Mouse (Mus musculus): Measurements from ENCODE around the gene Galnt17.
A peak's percentile ranks its signal among the peaks of the same experiment; 100 is the strongest.

The Galnt17 gene

DNA sequence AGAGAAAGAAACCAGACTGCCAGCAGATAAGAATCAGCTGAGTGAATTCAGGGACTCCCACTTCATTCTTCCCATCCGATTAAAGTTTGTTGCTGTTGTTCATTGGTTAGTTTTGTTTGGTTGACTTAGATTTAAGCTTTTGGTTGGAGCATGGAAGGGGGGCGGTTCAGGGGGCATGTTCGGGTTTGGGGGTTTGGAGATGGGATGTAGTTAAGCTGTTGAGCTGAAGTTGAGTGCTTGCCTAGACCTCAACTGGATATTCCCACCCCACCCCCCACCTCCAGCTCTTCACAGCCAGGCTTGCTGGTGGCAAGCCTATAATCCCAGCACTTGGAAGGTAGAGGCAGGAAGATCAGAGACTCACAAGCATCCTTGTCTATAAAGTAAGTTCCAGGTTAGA lies at the start of gene Galnt17:
Gene Galnt17, minus strand, starts transcription at position 101 of the 400 bp plus-strand sequence.
- DNase-seq (ENCODE audit: low spot score in 2 of 2) = no peak

DNA sequence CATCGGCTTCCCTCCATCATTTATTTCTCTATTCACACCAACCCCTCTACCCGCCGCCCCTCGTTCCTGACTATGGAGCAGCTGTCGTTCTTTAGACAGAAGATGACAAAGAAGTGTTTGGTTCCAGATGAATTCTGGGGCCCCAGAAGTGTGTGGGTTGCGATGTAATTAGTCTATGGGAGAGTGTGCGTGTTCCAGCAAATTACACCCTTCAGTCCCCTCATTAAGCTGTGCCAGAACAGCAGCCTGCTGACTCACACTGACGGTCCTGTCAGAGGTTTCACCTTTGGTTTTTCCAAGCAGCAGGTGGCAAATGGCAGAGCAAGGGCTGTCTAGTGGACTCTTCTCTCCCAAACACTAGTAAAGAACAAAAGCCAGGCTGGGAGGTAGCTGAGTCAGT lies 26.2 kb upstream of the Galnt17 start:
- DNase-seq (ENCODE audit: low spot score in 2 of 2) = no peak

DNA sequence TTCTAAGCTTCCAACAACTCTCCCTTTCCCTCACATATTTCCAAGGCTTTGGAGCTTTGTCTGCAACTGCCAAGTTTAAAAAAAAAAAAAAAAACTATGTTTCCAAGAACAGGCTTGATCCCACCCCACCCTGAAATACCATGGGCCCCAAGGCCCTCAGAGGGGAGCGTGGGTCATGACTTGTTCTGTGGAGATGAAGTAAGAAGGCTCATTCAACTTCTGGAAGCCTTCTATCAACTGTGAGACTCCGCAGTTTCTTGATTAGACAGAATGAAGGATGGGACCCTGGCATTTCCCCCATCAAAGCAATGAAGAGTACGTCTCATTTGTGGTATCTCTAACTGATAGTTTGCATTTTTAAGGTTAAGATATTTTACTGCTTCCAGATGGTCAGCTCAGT lies 13.0 kb upstream of the Galnt17 start:
- DNase-seq (ENCODE audit: low spot score in 2 of 2) = no peak

DNA sequence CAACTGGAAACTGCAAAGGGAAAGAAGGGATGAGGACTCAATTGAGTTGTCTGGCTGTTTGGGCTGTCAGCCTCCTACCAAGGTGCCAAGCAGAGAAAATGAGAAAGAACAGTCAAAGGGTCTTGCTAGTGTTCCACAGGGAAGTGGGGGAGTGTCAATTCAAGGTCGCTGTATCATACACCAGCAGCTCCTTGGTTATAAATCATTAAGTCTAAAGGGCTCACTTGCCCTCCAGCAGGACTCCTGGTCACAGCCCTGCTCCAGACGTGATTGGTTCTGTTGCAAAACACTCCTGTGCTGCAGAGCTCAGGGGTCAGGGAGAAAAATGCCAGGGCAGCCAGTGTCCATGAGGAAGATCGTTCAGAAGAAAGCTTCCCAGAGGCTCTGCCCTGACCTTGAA lies 11.3 kb upstream of the Galnt17 start:
- DNase-seq (ENCODE audit: low spot score in 2 of 2) = no peak

DNA sequence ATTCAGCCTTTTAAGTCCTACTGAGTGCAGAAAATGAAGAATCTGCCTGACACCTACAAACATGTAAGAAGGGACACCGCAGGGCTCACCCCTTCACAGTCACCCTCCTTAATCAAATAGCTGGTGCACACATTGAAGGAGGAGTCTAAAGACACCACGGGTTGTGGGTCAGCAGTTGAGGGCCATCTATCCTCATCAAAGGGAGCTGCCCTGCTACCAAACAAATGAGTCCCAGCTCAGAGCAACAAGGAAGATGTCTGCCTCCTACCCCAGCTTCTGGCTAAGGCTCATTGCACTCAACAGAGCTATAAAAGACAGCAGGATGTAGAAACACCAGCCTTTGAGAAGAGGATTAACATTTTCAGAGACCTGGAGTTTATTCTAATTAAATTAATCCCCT lies 10.8 kb upstream of the Galnt17 start:
- DNase-seq (ENCODE audit: low spot score in 2 of 2) = no peak

DNA sequence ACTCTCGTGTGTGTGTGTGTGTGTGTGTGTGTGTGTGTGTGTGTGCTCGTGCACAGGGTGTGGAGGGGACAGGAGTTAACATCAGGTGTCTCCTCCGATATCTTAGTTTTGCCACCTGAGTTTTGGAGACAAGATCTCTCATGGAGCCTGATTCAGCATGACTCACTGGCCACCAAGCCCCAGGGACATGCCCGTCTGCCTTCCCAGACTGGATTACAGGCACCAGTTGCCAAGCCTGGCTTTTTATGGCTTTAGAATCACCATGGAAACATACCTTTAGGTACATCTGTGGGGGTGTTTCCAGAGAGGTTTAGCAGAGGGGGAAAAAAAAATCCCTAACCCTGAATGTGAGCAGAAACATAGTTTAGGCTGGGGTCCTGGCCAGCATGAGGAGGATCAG lies 6.7 kb upstream of the Galnt17 start:
- peak; percentile 2 to 3 for DNase-seq (ENCODE audit: low spot score in 2 of 2)

DNA sequence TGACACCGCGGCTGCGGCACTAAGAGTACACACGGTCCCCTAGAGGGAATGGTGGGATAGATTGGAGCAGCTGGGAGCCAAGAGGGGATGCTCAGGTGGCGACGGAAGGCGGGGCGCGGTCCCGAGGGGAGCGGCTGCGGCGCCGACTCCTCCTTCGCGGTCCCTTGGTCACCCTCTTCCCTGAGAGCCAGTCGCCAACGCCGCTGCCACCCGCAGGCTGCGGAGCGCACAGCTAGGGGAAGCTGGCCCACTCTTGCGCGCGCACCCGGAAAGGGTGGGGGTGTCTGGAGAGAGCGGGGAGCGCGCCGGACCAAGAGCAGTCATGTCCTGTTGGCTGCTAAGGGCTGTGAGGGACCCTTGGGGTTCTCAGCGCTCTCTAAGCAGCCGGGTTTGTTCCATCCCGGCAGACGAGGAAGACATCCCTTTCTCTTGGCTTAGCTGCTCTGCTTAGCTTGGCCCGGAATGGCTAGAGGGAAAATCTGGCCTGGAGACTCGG lies 593 bp downstream of the Galnt17 start:
- peak; percentile 10 to 11 for DNase-seq (ENCODE audit: low spot score in 2 of 2)

DNA sequence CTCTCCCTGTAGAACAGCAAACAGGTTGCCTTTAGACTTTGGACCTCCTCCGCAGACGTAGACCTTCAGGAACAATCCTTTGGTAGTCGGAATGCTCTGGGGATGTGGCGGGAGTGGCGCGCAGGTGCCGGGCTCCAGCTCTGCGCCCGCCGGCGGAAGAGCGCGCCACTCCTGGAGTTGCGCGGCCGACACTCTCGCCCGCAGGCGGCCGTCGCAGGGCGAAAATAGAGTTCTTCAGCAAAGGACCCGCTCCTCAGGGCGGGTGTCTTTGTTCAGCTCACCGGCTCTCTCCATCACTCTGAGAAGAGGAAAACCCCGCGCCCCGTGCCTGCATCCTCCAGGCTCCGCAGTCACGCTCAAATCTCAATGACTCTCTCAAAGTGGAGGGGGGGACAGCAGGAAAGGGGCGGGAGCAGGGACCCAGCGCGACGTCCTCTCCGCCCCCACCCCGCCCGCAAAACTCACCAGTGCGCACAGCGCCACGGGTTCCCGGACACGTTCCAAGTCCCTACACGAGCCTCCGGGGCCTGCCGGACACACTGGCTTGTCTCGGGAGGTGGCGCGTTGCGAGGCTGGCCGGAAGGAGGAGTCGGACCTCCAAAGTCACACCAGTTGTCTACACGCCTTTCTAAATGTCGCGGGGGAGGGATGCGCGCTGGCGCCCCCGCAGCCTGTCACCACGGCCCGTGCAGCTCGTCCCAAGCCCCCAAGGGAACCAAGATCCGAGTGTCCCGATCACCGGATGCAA lies 1.2 kb downstream of the Galnt17 start:
- peak; percentile 1 for DNase-seq (ENCODE audit: low spot score in 2 of 2)

DNA sequence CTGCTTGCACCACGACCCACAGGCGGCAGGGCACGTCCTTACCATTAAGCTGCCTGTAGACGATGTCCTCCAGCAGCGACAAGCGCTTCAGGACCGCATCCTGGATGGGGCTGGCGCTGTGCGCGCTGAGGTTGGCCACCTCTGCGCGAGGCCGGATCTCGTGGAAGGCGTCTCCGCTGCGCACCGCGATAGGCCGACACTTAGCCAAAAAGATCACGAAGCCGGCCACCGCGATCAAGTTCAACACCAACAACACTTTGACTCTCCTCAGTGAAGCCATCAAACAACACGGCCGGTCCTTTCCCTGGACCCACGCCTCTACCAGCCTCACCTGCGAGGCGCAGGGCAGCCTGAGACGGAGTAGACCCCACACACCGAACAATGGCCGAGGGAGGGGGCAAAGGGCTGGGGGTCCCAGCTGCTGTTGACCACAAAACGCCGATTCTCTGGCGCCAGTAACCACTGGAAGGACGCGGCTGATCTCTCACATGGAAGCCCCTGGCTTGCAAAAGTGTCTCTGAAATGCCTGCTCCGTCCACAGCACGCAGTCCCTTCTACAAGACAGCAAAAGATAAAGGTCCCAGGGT lies 1.9 kb downstream of the Galnt17 start:
- DNase-seq (ENCODE audit: low spot score in 2 of 2) = peak in 1 of 2 experiments; percentile 1

DNA sequence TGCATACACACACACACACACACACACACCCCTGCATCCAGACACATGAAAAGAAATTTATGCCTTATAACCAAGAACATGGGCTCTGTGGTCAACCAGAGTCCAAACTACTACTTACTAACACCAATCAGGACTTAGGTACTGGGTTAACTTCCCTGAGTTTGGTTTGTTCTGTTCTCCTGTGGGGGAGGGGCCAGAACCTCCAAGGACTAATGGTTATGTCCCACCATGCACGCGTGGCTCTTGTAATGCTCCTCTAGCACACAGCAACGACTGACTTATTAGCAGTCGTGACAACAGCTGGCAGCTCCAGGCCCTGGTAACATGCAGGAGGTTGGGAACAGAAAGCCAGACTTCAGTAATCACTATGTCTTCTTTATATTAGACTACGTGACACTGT lies 3.1 kb downstream of the Galnt17 start:
- no peak for DNase-seq (ENCODE audit: low spot score in 2 of 2)

DNA sequence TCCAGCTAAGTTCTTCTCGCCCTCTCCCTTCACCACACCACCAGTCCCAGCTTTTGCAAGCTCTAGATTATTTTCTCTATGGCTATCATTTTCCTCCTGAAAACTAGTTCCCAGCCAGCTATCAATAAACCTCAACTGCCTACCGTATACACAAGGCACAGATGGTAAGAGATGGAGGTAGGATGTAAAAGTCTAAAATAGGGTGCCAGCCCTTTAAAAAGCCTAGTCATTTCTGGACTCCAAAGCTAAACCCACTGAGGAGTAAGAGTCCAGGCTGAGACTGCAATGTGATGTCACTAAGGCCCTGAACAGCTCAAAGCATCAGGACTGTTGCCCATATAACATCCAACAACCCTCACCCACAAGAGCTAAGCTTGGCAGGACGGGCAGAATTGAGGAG lies 6.8 kb downstream of the Galnt17 start:
- no peak for DNase-seq (ENCODE audit: low spot score in 2 of 2)

DNA sequence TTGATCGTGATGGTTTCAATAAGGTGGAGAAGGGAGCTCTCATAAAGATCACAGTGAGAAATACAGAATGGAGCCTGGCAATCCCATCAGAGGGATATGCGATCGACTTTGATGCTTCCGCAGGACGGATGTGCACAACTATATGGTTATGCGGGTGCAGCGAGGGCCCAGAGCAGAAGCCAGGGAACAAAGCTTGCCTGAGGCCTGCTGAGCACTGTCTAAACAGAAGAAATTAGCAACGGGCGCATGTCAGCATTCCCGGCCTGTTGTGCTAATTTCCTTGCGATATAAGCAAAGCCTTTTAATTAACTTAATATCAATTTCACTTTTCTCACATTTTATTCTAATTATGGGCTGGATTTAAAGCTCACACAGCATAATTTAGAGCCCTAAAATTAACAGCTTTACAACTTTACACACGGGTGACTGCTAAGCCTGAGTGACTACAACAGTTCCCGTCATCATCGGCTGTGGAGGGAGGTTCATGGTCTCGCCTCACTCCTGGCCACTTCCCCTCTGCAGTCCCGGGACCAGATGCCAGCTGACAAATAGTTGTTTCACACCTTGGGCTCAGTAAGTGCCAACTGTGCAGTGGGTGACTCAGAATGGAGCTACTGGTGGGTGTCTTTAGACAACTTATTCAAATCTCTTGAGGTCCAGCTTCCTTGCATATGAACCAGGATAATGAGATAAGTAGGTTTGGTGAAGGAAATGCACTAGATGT lies 14.4 kb downstream of the Galnt17 start:
- DNase-seq (ENCODE audit: low spot score in 2 of 2) = no peak

DNA sequence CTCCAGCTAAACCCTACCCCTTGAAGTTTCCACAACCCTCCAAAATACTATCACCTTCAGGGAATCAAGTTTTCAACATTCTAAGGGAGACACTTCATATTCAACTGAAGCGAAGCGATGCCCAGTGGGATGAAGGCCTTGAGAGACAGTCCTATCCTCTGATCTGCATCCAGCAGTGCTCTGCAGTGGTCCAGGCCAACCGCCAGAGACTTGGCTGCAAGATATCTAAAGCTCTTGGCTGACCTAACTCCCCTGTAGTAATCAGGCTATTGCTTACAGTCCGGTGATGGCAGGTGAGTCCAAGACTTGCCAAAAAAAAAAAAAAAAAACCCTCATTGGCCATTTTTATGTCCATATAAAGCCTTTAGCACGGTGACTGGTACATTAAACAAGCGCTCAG lies 21.2 kb downstream of the Galnt17 start:
- no peak for DNase-seq (ENCODE audit: low spot score in 2 of 2)

DNA sequence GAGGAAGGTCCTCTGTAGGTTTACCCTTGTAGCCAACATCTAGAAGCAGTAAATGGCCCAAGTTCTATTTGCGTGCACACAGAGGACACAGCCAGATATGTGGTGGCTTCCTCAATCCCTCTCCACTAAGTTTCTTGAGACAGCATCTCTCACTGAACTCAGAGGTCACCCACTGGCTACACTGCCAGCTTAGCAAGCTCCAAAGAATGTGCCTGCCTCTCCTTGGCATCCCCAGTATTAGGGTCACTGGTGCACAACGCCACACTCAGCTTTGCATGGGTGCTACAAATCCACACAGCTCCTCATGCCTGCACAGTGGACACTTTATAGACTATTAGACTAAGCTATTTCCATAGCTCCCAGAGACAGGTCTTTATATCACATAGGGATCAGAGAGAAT lies 21.6 kb downstream of the Galnt17 start:
- no peak for DNase-seq (ENCODE audit: low spot score in 2 of 2)

DNA sequence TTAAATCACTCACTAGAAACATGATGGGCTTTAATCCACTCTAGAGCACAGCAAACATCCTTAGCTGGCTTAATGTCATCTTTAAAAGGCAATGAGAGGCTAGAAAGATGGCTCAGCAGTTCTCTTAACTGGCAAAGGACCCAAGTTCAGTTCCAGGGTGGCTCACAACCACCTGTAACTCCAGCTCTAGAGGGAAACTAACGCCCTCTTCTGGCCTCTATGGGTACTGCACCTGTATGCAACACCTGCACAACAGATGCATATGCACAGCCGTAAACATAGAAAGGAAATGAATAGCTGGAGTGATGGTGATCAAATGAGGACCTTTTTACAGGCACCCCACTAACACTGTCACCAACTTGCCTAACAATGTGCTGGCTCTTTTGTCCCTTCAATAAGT lies 27.9 kb downstream of the Galnt17 start:
- no peak for DNase-seq (ENCODE audit: low spot score in 2 of 2)

DNA sequence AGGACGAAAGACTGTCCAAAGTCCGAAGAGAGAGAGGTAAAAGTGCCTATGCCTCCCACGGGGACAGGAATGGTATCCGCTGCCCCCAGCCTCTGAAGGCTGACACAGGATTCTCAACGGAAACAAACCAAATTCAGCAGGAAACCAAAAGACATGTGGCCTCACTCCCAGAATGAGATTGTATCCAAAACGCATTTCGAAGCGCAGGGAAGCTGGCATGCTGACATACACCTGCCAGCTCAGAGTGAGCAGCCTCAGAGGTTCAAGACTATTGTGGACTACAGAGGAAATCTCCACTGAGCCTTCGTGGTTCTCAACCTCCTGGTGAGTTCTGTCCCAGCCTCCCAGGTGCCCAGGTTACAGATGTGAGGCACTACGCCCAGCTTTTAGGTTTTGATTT lies 29.0 kb downstream of the Galnt17 start:
- DNase-seq (ENCODE audit: low spot score in 2 of 2) = no peak

DNA sequence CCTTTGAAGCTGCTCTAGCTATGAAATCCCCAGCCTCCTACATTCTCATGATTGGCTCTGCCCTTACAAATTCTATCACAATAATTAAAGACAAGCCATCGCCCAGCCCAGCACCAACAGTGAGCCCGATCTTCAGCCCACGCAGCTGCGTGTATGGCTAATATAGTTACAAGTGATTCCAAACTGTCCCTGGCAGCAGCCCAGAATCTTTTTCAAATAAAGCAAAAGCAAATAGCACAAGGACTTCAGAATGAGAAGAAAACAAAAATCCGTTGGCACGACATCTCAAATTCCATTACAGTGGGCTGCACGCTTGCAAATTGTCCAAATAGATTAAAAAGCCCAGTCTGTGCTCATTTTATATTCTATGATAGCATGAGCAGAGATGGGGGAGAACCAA lies 31.1 kb downstream of the Galnt17 start:
- no peak for DNase-seq (ENCODE audit: low spot score in 2 of 2)

DNA sequence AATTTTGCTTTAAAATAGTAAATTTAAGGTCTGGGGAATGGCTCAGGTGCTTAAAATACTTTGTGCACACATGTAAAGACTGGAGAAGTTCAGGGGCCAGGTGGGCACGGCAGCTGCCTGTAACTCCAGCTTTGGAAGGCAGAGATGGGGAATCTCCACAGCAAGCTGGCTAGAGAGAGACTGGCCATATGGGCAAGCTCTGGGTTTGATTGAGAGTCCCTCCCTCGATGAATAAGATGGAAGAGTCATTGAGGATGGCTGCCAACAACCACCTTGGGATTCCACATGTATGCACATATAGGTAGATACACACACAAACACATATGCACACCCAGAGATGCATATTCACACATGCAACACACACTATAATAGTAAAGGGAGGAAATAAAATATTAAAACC lies 42.0 kb downstream of the Galnt17 start:
- DNase-seq (ENCODE audit: low spot score in 2 of 2) = no peak

DNA sequence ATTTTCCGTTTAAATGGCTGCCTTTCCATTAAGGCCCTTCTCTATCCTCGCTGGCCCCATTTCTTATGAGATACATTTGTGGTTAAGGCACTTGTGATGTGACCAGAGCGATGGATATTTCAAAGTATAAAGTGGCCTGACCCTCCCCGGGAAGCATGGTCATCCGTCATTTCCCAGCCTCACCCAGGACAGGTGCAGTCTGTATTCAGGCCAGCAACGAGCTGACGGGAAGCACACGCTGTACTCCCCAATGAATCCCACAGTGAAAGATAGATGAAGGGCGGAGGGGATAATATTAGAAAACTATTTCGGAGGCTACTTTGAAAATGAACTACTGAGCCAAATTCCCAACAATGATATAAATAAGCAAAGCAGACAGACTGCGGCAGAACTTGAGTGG lies 44.2 kb downstream of the Galnt17 start:
- DNase-seq (ENCODE audit: low spot score in 2 of 2) = no peak

DNA sequence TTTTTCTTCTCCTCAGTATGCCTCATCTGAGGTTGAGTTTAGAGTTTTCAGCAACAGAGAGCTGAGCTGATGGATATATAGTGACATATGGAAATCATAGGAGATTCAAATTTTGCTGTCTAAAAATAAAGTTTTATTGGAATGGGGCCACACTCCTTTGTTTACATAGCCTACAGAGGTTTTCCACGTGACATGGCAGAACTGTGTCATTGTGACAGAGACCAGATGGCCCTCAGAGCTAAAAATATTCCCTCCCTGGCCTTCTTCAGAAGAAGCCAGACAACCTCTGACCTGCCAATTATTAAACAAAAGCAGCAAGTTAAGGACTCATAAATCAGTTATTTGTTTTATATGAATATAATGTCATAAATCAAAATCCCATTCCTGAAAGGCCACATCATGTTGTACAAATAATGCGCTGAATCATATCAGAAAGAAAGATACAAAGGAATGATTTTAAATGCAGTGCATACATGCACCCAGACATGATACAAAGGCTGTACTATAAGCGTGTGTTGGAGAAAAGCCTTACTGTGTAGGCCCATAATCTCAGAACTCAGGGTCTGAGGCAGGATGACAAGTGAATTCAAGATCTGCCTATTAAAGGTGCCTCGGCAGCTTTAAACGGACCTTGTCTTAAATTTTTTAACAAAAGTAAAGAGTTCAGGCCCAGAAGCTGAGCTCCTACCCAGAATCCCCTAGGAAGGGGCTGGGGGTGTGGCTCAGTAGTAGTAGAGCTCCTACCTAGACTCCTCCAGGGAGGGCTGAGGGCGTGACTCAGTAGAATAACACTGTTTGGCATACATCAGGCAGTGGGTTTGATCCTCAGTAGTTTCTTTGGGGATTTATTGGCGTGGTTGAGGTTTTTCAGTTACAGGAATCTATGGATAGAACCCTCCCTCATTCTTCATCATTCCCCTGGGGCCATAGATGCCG lies 57.3 kb downstream of the Galnt17 start:
- DNase-seq (ENCODE audit: low spot score in 2 of 2) = peak in 1 of 2 experiments; percentile 2

DNA sequence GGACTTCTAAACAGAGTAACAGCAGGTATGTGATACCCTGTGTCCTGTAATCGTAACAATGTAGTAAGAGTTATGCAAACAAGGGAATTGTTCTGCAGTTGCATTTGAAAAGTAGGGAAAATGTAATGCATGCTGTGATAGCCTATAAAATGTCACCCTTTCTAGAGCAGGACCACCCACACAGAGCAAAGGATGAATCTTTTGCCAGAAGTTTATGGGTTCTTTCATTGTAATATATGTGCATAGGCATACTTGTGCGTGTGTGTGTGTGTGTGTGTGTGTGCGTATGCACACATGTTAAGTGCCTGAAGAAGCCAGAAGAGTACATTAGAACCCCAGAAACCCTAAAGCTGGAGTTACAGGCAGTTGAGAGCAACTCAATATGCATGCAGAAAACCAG lies 59.9 kb downstream of the Galnt17 start:
- no peak for DNase-seq (ENCODE audit: low spot score in 2 of 2)

DNA sequence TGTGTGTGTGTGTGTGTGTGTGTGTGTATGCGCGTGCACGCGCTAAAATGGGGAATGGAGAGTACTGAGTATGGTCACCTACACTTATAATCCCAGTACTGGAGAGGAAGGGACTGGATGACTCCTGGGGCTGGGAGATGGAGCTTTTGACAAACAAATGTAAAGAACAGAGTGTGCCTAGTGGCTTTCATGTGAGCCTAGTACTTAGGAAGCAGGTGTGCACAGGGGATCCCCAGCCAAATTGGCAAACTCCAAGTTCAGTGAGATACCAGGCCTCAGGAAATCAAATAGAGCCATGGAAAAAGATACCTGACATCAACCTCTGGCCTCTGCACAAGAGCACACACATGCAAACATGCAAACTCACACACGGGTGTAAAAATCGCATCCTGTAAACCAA lies 61.7 kb downstream of the Galnt17 start:
- no peak for DNase-seq (ENCODE audit: low spot score in 2 of 2)

Data from urinary bladder, adult 18-20 months (tissue).